Mouse (Mus musculus) C2C12 (cell line): ENCODE data around the gene Arnt. TPM values are rescaled to one million over a fixed set of nuclear protein-coding genes. Genes with fewer than 3 reads are reported as not detected.

Experiments
- H3K27me3 ChIP-seq: one replicate; pipeline ENCODE4 v1.6.1; 2011; ENCODE audit not compliant: control insufficient read depth, insufficient read depth, insufficient read length
- H3K36me3 ChIP-seq: one replicate; pipeline ENCODE4 v1.6.1; 2011; ENCODE audit not compliant: control insufficient read depth, insufficient read depth
- H3K4me3 ChIP-seq: one replicate; pipeline ENCODE4 v1.5.1; 2011; ENCODE audit warnings: mild to moderate bottlenecking, control low read depth; ENCODE audit not compliant: poor library complexity, insufficient read depth, severe bottlenecking
- H3K79me2 ChIP-seq: one replicate; pipeline ENCODE4 v1.6.1; 2011; ENCODE audit not compliant: control insufficient read depth, insufficient read depth
- H3K79me3 ChIP-seq: one replicate; pipeline ENCODE4 v1.6.1; 2011; ENCODE audit warnings: low read depth, control low read depth
- H3ac ChIP-seq: one replicate; pipeline ENCODE3; 2011; ENCODE audit warnings: low read depth; ENCODE audit not compliant: control insufficient read depth, insufficient read length
- CEBPB ChIP-seq: IDR thresholded peaks from one replicate; pipeline ENCODE4 v1.6.1; 2011; ENCODE audit warnings: low read depth, mild to moderate bottlenecking, control low read depth, moderate library complexity
- CTCF ChIP-seq: IDR thresholded peaks from one replicate; pipeline ENCODE4 v1.5.1; 2011; ENCODE audit not compliant: control insufficient read depth, insufficient read depth, insufficient read length
- FOSL1 ChIP-seq: IDR thresholded peaks from one replicate; pipeline ENCODE4 v1.8.0; 2011; ENCODE audit warnings: mild to moderate bottlenecking, low read length; ENCODE audit not compliant: poor library complexity, insufficient read depth, severe bottlenecking
- MAX ChIP-seq: IDR thresholded peaks from one replicate; pipeline ENCODE4 v1.6.1; 2011; ENCODE audit warnings: mild to moderate bottlenecking, control low read depth
- MYOD1 ChIP-seq: IDR thresholded peaks from one replicate; pipeline ENCODE4 v1.6.1; 2011; ENCODE audit warnings: low read depth; ENCODE audit not compliant: control insufficient read depth, insufficient read length
- MYOG ChIP-seq: IDR thresholded peaks from one replicate; pipeline ENCODE4 v1.6.1; 2011; ENCODE audit not compliant: control insufficient read depth, insufficient read length; ENCODE audit errors: extremely low read depth
- USF1 ChIP-seq: IDR thresholded peaks from one replicate; pipeline ENCODE4 v1.6.1; 2011; ENCODE audit warnings: low read depth, mild to moderate bottlenecking, control low read depth, moderate library complexity
- polyA plus RNA-seq: library from polyadenylated mRNA; unstranded; fragments of >200 nt; fragmentation: generic; extraction: Trizol; gene quantifications from one replicate; pipeline ENCODE4 v1.2.1, GENCODE M21; 2012; ENCODE audit warnings: missing spikeins

Gene Arnt
- polyA plus RNA-seq, 1 experiment: 13.6 TPM

DNA sequence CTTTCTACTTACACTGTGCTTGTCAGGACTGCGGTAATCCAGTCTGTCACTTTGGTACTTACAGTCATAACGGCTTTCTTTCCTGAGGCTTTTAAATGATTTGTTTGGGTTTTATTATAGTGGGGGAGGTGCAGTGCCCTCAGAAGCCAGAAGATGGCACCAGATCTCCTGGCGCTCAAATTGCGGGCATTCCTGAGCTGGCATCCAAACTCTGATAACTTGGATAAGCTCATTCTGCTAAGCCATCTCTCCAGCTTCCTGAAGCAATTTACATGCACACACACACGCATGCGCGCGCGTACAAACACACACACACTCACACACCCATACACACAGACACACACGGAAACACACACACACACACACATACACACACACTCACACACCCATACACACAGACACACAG is 83.3 kb downstream of the Arnt start:
- TF ChIP-seq MYOG (no peak), FOSL1 (no peak), CTCF (peak; percentile 50), MYOD1 (no peak)
- no peaks in the 10 kb centered on the region for H3K79me3 ChIP-seq
- H3ac ChIP-seq: no peak overlapping the region
- H3K27me3 ChIP-seq: no peaks in the 10 kb centered on the region
- H3K36me3 ChIP-seq: no peaks in the 10 kb centered on the region
- no peak overlapping the region for H3K4me3 ChIP-seq
- H3K79me2 ChIP-seq: no peaks in the 10 kb centered on the region

DNA sequence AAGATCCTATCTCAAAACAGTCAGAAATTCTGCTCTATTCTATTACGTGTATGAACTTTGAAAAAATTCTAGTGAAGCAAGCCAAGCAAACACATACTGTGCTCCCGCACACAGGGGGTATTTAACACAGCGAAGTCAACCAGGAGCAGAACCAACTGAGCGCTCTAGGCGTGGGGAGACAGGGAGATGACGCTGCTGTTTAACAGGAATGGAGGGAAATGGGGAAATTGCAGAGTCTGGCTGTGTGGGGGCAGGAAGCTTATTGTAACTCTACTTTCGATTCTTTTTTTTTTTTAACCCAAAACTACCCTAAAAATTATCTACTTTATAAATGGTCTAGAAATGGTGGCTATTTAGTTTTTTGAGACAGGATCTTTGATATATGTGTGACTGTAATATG is 84.7 kb downstream of the Arnt start:
- Histone ChIP-seq H3K79me2 (no peaks in the 10 kb centered on the region), H3K79me3 (no peaks in the 10 kb centered on the region), H3K36me3 (no peaks in the 10 kb centered on the region), H3ac (no peak overlapping the region), H3K4me3 (no peak overlapping the region), H3K27me3 (no peaks in the 10 kb centered on the region)
- TF ChIP-seq CEBPB: no peak
- no peak for TF ChIP-seq USF1
- no peak for TF ChIP-seq MYOD1
- TF ChIP-seq MYOG: no peak
- TF ChIP-seq MAX: no peak
- TF ChIP-seq CTCF: no peak
- TF ChIP-seq FOSL1: no peak

DNA sequence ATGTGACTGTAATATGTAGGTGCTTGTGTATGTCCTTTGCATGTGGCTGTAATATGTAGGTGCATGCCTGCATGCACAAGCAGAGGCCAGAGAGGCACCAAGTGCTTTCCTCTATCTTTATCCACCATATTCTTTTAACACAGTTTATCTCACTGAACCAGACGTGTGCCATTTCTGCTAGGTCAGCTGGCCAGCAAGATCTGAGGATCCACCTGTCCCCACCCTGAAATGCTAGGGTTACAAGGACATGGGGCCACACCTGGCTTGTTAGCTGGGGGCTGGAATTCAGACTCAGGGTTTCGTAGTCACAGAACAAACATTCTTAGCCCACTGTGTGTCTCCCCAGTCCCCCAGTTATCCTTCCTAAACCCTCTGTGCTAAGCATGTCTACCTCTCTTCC is 85.1 kb downstream of the Arnt start:
- TF ChIP-seq USF1 (no peak), MAX (no peak)
- Histone ChIP-seq H3ac (no peak overlapping the region), H3K27me3 (no peaks in the 10 kb centered on the region), H3K79me3 (no peaks in the 10 kb centered on the region), H3K79me2 (no peaks in the 10 kb centered on the region), H3K36me3 (no peaks in the 10 kb centered on the region), H3K4me3 (no peak overlapping the region)

DNA sequence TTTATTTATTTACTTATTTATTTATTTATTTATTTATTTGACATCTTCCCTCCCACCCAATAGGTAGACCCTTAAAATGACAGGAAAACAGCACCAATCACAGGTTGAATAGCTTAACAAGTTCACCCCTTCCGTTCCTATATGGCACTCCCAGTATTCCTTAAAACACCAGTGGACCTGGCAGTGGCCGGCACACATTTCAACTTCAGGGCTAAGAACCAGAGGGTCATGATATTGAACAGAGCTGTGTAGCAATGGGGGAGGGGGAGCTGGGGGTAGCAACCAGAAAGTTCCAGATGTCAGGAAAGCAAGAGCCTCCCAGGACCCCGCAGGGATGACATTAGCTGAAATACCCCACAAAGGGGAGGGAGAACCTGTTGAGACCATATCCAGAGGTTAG is 85.9 kb downstream of the Arnt start:
- TF ChIP-seq CEBPB: no peak
- TF ChIP-seq MYOD1: no peak
- no peak for TF ChIP-seq FOSL1
- no peak for TF ChIP-seq CTCF
- TF ChIP-seq MAX: no peak
- no peak for TF ChIP-seq MYOG
- no peak for TF ChIP-seq USF1
- Histone ChIP-seq H3K27me3 (no peaks in the 10 kb centered on the region), H3K79me2 (no peaks in the 10 kb centered on the region), H3K79me3 (no peaks in the 10 kb centered on the region), H3ac (no peak overlapping the region), H3K36me3 (no peaks in the 10 kb centered on the region), H3K4me3 (no peak overlapping the region)

DNA sequence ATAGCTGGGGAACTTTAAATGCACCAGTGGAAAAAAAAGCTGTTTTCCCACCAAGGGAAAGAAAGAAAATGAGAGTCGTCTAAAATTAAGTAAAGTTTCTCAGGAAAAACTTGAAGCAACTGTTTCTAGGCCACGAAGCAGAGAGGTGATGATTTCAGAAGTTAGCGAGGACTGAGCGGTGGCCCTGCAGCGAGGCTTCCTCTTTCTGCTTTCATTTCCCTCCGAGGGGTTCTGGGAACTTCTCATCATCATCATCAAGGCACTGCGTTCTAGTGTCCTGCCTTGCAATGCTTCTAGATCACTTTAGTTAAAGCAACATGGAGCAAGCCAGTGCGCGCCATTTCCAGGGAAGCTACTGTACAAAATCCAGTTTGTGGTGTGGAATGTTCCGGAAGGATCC is 87.0 kb downstream of the Arnt start:
- no peaks in the 10 kb centered on the region for H3K79me2 ChIP-seq
- no peaks in the 10 kb centered on the region for H3K27me3 ChIP-seq
- H3K4me3 ChIP-seq: no peak overlapping the region
- TF ChIP-seq CTCF (no peak), USF1 (no peak), FOSL1 (no peak), MYOD1 (no peak), MAX (no peak), CEBPB (no peak), MYOG (no peak)
- no peaks in the 10 kb centered on the region for H3K36me3 ChIP-seq
- no peak overlapping the region for H3ac ChIP-seq
- no peaks in the 10 kb centered on the region for H3K79me3 ChIP-seq

DNA sequence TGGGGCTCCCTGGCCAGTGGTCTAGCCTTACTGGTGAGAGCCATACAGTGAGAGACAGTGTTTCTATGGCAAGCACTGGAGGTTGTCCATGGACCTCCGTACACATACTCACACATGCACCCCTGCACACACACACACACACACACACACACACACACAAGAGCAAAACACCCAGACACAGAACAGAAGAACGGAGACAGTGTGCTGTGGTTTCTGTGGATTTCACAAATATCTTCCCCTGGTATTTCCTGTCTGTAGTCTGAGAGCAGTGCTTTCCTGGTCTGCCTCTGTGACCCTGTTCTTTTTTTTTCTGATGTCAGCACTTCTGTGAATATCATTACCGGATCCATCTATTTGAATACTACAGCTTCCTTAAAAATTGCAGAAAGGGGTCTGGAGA is 89.5 kb downstream of the Arnt start:
- Histone ChIP-seq H3K79me3 (no peaks in the 10 kb centered on the region), H3K79me2 (no peaks in the 10 kb centered on the region), H3K27me3 (no peaks in the 10 kb centered on the region), H3ac (no peak overlapping the region), H3K4me3 (no peak overlapping the region), H3K36me3 (no peaks in the 10 kb centered on the region)
- TF ChIP-seq MYOG: no peak
- TF ChIP-seq CEBPB: no peak
- no peak for TF ChIP-seq CTCF
- TF ChIP-seq MAX: no peak
- TF ChIP-seq MYOD1: no peak
- TF ChIP-seq FOSL1: no peak
- no peak for TF ChIP-seq USF1
